Mouse (Mus musculus): ENCODE data around the gene Map3k14.

DNA sequence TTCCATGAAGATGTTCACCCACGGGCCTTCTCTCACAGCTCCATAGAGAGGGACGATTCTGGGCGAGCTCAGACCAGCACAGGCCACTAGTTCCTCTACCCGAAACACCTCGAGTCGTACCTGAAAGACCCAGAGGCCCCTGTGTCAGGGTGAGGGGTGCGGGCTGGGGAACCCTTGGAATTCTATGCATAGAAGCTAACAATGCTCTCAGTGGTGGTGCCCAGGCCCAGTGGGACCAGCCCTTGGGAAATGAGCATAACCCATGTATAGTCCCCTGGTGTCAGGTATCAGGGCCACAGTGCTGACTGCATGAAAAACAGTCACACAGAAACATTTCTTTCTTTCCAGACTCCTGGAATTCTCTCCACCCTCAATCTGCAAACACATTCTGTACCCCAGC, 35.9 kb downstream of the Map3k14 start:
- TF ChIP-seq GATA1 (IDR thresholded peaks at IDR 0.05; ENCODE audit: borderline replicate concordance, low read length) (no peak), FLI1 (IDR thresholded peaks at IDR 0.05; ENCODE audit: low read length) (no peak)

All from megakaryocyte, embryonic 14.5 days (primary cell).